Mouse (Mus musculus) liver, embryonic 11.5 days (tissue): ENCODE measurements around the gene Kif26a. TPM values are rescaled to one million over a fixed set of nuclear protein-coding genes. Genes with fewer than 3 reads are reported as not detected.

Experiments used
- ATAC-seq: fragments of 200-750 bp; cut with Nextera tagmentation; replicated peaks from 2 replicates; pipeline ENCODE4 v1.8.0; 2017; ENCODE audit warnings: moderate number of reproducible peaks, mild to moderate bottlenecking, moderate TSS enrichment, moderate library complexity; ENCODE audit not compliant: low FRiP score
- DNase-seq: peaks from one replicate; pipeline ENCODE4 v3.0.0-alpha.2; 2017; ENCODE audit warnings: low spot score
- H3K27ac ChIP-seq: fragments of 300-500 bp; sonication (generic); 2 replicates; pipeline ENCODE4 v1.5.1; 2014; ENCODE audit warnings: mild to moderate bottlenecking, low read depth, low read length, control low read depth
- H3K27me3 ChIP-seq: fragments of 300-500 bp; sonication (generic); replicated peaks from 2 replicates; pipeline ENCODE4 v1.6.1; 2014; ENCODE audit warnings: low read length, mixed read lengths; ENCODE audit not compliant: control insufficient read depth, insufficient read depth
- H3K36me3 ChIP-seq: fragments of 300-500 bp; sonication (generic); 2 replicates; pipeline ENCODE4 v1.6.1; 2014; ENCODE audit warnings: mild to moderate bottlenecking, low read length, moderate library complexity, mixed read lengths; ENCODE audit not compliant: control insufficient read depth, insufficient read depth
- H3K4me1 ChIP-seq: fragments of 300-500 bp; sonication (generic); replicated peaks from 2 replicates; pipeline ENCODE4 v1.6.1; 2014; ENCODE audit warnings: low read length, mixed read lengths; ENCODE audit not compliant: control insufficient read depth, insufficient read depth
- H3K4me2 ChIP-seq: fragments of 300-500 bp; sonication (generic); 2 replicates; pipeline ENCODE4 v1.6.1; 2014; ENCODE audit warnings: mild to moderate bottlenecking, control low read depth, moderate library complexity
- H3K4me3 ChIP-seq: fragments of 300-500 bp; sonication (generic); 2 replicates; pipeline ENCODE4 v1.5.1; 2014; ENCODE audit warnings: low read depth, low read length, control low read depth
- H3K9ac ChIP-seq: fragments of 300-500 bp; sonication (generic); 2 replicates; pipeline ENCODE4 v1.6.1; 2014; ENCODE audit warnings: low read depth, low read length, control low read depth
- H3K9me3 ChIP-seq: fragments of 300-500 bp; sonication (generic); 2 replicates; pipeline ENCODE4 v1.6.1; 2016; ENCODE audit warnings: low read length, inconsistent platforms, mixed read lengths; ENCODE audit not compliant: control insufficient read depth
- WGBS: fragments of 180-500 bp; shearing (Covaris S2); extraction: QIAGEN DNeasy Blood & Tissue Kit; methylation state at CpG from one replicate; pipeline ENCODE4 v1.1.7; 2014; 5-methylcytosine and 5-hydroxymethylcytosine counted together
- polyA plus RNA-seq: library from polyadenylated mRNA; unstranded; fragments of >200 nt; fragmentation: Nextera tagmentation; extraction: Ambion mirVana; gene quantifications from 2 replicates; pipeline ENCODE4 v1.2.1, GENCODE M21; 2014

The Kif26a gene
- polyA plus RNA-seq, 1 experiment from 2014 or later: 0.59 TPM

- 63% methylated on average over 3 of the region's 3 CpGs for WGBS
- Histone ChIP-seq H3K27ac (no peak overlapping the region), H3K9me3 (no peaks in the 10 kb centered on the region), H3K4me3 (no peak overlapping the region), H3K4me1 (no peaks in the 10 kb centered on the region), H3K27me3 (no peaks in the 10 kb centered on the region), H3K36me3 (no peaks in the 10 kb centered on the region), H3K9ac (no peak overlapping the region), H3K4me2 (no peak overlapping the region)
- no peak for ATAC-seq
- no peak for DNase-seq
Measured at GRCm38 (mm10) chr12:112121188-112121587, 24.8 kb upstream of the Kif26a start.

GRCm38 (mm10) chr12:112125903-112126302 is 20.1 kb upstream of the Kif26a start:
- DNase-seq: no peak
- no peak overlapping the region for H3K4me3 ChIP-seq
- no peak overlapping the region for H3K27ac ChIP-seq
- H3K36me3 ChIP-seq: no peaks in the 10 kb centered on the region
- H3K4me1 ChIP-seq: peaks cover 4% of the 10 kb centered on the region; the same call in 1 of the 2 replicates
- H3K4me2 ChIP-seq: no peak overlapping the region
- WGBS: 64% methylated on average over 14 of the region's 14 CpGs
- H3K9ac ChIP-seq: no peak overlapping the region
- peaks cover 24% of the 10 kb centered on the region for H3K27me3 ChIP-seq
- H3K9me3 ChIP-seq: no peaks in the 10 kb centered on the region
- ATAC-seq: no peak

GRCm38 (mm10) chr12:112126931-112127635 is 18.9 kb upstream of the Kif26a start:
- Histone ChIP-seq H3K4me3 (no peak overlapping the region), H3K9ac (no peak overlapping the region), H3K4me1 (peaks cover 4% of the 10 kb centered on the region; the same call in 1 of the 2 replicates), H3K27ac (no peak overlapping the region), H3K4me2 (no peak overlapping the region), H3K36me3 (no peaks in the 10 kb centered on the region), H3K27me3 (peaks cover 36% of the 10 kb centered on the region), H3K9me3 (no peaks in the 10 kb centered on the region)
- DNase-seq (no peak), ATAC-seq (no peak)
- 55% methylated on average over 14 of the region's 14 CpGs for WGBS

- Histone ChIP-seq H3K4me2 (no peak overlapping the region), H3K27ac (no peak overlapping the region), H3K4me3 (no peak overlapping the region), H3K9me3 (no peaks in the 10 kb centered on the region), H3K9ac (no peak overlapping the region), H3K4me1 (peaks cover 4% of the 10 kb centered on the region; the same call in 1 of the 2 replicates), H3K36me3 (no peaks in the 10 kb centered on the region), H3K27me3 (peaks cover 47% of the 10 kb centered on the region)
- WGBS: 80% methylated on average over 4 of the region's 4 CpGs
- DNase-seq (no peak), ATAC-seq (no peak)
Measured at GRCm38 (mm10) chr12:112128526-112128925, 17.5 kb upstream of the Kif26a start.

GRCm38 (mm10) chr12:112129300-112129856 is 16.6 kb upstream of the Kif26a start:
- Histone ChIP-seq H3K9ac (no peak overlapping the region), H3K27ac (no peak overlapping the region), H3K4me3 (no peak overlapping the region), H3K9me3 (no peaks in the 10 kb centered on the region), H3K27me3 (peaks cover 47% of the 10 kb centered on the region), H3K36me3 (no peaks in the 10 kb centered on the region), H3K4me1 (peaks cover 4% of the 10 kb centered on the region; the same call in 1 of the 2 replicates), H3K4me2 (no peak overlapping the region)
- ATAC-seq: no peak; the same call in 1 of the 2 replicates
- 45% methylated on average over 6 of the region's 6 CpGs for WGBS
- DNase-seq: no peak

GRCm38 (mm10) chr12:112130161-112130860 is 15.7 kb upstream of the Kif26a start:
- DNase-seq: peak; percentile 56
- peak; percentile 42; the same call in 1 of the 2 replicates for ATAC-seq
- H3K4me1 ChIP-seq: peaks cover 4% of the 10 kb centered on the region; the same call in 1 of the 2 replicates
- H3K36me3 ChIP-seq: no peaks in the 10 kb centered on the region
- peak overlapping the region; percentile 64 for H3K9ac ChIP-seq
- peak overlapping the region; percentile 86 for H3K4me2 ChIP-seq
- H3K9me3 ChIP-seq: no peaks in the 10 kb centered on the region
- WGBS: under 1% methylated on average over 73 of the region's 79 CpGs
- H3K27ac ChIP-seq: no peak overlapping the region
- peaks cover 51% of the 10 kb centered on the region for H3K27me3 ChIP-seq
- H3K4me3 ChIP-seq: peak overlapping the region; percentile 64

GRCm38 (mm10) chr12:112130957-112131356 is 15.1 kb upstream of the Kif26a start:
- no peak overlapping the region for H3K27ac ChIP-seq
- H3K36me3 ChIP-seq: no peaks in the 10 kb centered on the region
- 16% methylated on average over 32 of the region's 32 CpGs for WGBS
- peak overlapping the region; percentile 64; the same call in 1 of the 2 replicates for H3K9ac ChIP-seq
- peaks cover 4% of the 10 kb centered on the region; the same call in 1 of the 2 replicates for H3K4me1 ChIP-seq
- peaks cover 51% of the 10 kb centered on the region for H3K27me3 ChIP-seq
- H3K4me3 ChIP-seq: peak overlapping the region; percentile 64
- H3K4me2 ChIP-seq: peak overlapping the region; percentile 86
- no peaks in the 10 kb centered on the region for H3K9me3 ChIP-seq
- ATAC-seq: no peak
- no peak for DNase-seq

- Histone ChIP-seq H3K9me3 (no peaks in the 10 kb centered on the region), H3K9ac (no peak overlapping the region), H3K36me3 (no peaks in the 10 kb centered on the region), H3K4me2 (no peak overlapping the region), H3K27me3 (peaks cover 48% of the 10 kb centered on the region), H3K4me3 (no peak overlapping the region), H3K27ac (no peak overlapping the region), H3K4me1 (peaks cover 9% of the 10 kb centered on the region; the same call in 1 of the 2 replicates)
- DNase-seq (no peak), ATAC-seq (no peak)
- whole genome bisulfite sequencing: 6% methylated on average over 5 of the region's 5 CpGs
Measured at GRCm38 (mm10) chr12:112140231-112140630, 5.8 kb upstream of the Kif26a start.
